Mouse (Mus musculus) CH12.LX (cell line): ENCODE results near the gene Lrrc55.

Experiments used
- BHLHE40 ChIP-seq: IDR thresholded peaks from 2 replicates; pipeline ENCODE4 v1.6.1; 2011; ENCODE audit warnings: mild to moderate bottlenecking, low read depth, low read length, improper control_type of control experiment
- CTCF ChIP-seq, 2 experiments: IDR thresholded peaks in 1 of 2; conservative IDR thresholded peaks in 1 of 2; 2 replicates each; pipeline ENCODE4 v1.5.1; 2011 to 2012; ENCODE audit warnings: low read depth in 2 of 2, low read length in 2 of 2, improper control_type of control experiment in 1 of 2, inconsistent platforms in 1 of 2, mild to moderate bottlenecking in 1 of 2, moderate library complexity in 1 of 2
- HCFC1 ChIP-seq: IDR thresholded peaks from 2 replicates; pipeline ENCODE4 v1.6.1; 2012; ENCODE audit warnings: low read depth, mild to moderate bottlenecking, inconsistent platforms, low read length, improper control_type of control experiment
- POLR2A ChIP-seq: IDR thresholded peaks from 2 replicates; pipeline ENCODE4 v1.6.1; 2011; ENCODE audit warnings: low read depth, mild to moderate bottlenecking, improper control_type of control experiment, low read length
- TBP ChIP-seq: conservative IDR thresholded peaks from 2 replicates; pipeline ENCODE4 v1.6.1; 2011; ENCODE audit warnings: low read depth, low read length, improper control_type of control experiment

GRCm38 (mm10) chr2:85238068-85238667 is 41.2 kb upstream of the Lrrc55 start:
- TF ChIP-seq POLR2A (no peak), CTCF (conservative IDR thresholded peaks at IDR 0.05 in 1 of 2, IDR thresholded peaks at IDR 0.05 in 1 of 2; ENCODE audit: low read depth in 2 of 2, low read length in 2 of 2) (no peak), BHLHE40 (no peak), TBP (no peak), HCFC1 (no peak)
